Mouse (Mus musculus) mouse trophoblast stem cell (cell line): ENCODE results near the gene 1520401A03Rik.

Source experiments
- in situ Hi-C, 2 experiments: fragments of 300-500 bp; cut with MseI, MboI; formaldehyde crosslinking; loops; 2 replicates in 1 of 2; 3 replicates in 1 of 2; pipeline ENCODE4 v1.15.1; 2025

1520401A03Rik gene

DNA sequence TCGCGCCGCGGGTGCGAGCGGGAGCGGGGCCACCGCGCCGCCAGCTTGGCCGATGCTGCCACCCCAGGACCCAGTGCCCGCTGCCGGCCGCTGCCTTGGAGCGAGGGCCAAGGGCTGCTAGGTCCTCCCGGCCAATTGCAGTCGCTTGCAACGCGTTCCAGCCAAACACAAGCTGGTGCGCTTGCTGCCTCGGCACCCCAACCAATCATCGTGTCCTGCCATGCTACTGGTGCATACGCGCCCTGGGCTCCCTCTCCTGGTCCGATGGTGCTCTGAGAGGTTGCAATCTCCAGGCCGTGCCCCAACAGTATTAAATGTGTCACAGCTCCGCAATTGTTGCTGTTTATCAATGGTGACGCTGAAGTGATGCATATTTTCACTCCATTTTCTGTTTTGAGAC lies 22.5 kb downstream of the 1520401A03Rik start:
- in situ Hi-C loops, result loop anchor here (5.0 kb wide), 1 partner anchor 38 kb away; the partner anchor contains the start of gene Bicdl2 (in 2 of the 2)

DNA sequence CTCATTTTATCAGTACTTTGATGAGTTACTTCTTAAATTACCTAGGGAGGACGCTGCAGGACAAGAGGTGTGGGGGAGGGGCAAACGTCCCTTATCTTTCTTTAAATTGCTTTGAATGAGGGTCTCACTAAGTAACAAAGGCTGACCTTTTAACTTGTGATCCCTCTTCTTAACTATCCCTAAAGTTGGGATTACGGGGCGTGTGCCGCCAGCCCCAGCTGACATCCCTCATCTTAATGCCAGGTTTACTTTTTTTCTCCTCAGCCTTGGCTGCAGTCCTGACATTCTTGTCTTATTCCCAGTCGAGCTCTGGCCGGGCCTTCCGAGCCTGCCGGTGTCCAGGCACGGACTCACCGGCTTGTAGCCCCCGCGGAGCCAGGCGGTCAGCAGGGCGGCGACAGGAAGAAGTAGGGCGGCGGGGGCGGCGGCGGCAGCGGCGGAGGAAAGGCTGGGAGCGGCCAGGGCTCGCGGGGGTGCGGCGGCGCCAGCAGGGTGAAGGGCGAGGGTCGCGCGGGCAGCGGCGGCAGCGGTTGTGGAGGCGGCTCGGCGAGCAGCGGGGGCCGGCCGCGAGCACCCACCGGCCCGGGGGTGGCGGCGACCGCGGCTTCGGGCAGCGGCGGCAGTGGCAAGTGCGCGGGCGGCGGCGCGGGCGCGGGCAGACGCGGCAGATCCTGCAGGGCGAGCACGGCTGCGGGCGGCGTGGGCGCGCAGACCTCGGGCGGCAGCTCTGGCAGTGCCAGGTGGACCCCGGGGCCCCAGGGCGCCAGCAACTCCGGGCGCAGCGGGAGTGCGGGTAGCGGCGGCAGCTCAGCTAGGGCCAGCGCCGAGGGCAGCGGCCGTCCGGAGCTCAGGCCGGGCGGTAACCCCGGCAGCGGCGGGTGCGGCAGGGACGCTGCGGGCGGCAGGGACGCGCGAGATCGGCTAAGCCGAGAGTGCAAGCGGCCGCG lies 23.2 kb downstream of the 1520401A03Rik start:
- in situ Hi-C loops, result loop anchor here (5.0 kb wide), 1 partner anchor 37 kb away; the partner anchor contains the start of gene Bicdl2 (in 2 of the 2)

DNA sequence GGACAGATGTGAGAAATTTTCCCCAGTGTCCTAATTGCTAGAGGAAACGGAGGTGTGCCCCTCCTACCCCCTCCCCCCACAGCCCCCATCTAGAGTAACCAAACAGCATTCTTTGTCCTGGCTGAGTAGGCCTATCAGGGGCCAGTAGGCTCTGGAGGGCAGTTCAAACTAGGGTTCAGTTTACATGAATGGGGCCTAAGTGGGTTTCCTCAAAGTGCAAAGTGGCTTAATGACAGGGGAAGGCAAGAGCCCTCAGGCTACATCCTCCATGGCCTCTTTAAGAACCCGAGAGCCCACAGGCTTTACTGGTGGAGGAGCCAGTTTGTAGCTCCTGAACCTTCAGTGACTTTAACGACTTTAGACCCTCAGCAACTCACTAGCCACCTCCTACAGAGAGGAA lies 26.8 kb downstream of the 1520401A03Rik start:
- in situ Hi-C loops, result no loop called here

DNA sequence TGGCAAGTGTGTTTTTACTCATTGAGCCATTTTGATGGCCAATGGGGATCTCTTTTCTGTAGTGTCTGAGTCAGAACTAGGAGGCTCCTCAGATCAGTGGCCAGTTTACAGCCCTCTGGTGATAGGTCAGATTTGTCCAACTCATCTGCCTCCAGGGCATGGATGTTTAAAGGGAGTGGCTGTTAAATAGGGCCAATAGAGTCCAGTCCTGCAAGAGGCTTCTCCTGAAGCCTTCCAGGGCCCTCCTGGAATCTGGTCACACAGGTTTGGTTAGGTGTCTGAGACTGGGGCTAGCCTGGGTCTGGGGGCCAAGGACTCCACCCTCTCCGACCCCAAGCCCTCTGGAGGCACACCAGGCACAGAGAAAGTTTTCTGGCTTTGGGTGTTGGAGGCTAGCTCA lies 28.1 kb downstream of the 1520401A03Rik start:
- in situ Hi-C loops, result no loop called here

DNA sequence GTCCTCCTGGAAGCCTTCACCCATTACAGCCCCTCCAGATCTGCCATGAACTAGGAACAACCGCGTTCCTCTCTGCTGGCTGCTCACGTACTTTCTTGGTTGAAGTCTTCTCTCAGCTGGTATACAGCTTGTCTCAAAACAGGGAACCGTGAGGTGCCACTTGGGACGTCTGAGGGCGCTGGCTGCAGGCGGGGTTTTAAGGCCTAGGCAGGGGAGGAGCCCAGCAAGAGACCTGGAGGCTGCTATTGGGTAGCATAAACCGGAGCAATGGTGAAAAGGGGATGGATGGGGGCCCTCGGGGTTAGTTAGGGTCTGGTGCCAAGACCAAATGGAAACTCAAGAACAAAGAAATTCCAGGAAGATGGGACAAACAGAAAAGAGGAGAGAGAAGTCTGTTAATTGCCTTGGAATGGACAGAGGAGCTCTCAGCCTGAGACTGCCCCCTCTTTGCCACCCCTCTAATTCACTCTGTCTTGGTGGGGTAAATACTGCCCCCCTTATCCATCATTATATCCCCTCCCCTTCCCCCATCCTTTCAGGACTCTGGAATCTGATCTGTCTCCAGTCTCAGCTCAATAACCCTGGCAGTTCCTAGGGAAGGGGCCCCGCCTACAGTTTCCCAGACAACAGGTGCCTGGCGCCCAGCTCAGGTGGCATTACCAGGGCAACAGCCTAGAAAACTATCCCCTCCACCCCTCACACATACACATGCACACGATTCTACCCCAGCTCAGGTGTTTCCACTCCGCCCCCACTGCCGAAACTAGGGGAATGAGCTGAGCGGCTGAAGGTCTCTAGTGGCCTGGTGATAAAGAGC lies 38.5 kb downstream of the 1520401A03Rik start, which contains the start of gene Cldn9:
Cldn9 (minus strand) TSS at position 171 of the 817 bp plus-strand sequence.
- in situ Hi-C loops, result no loop called here

DNA sequence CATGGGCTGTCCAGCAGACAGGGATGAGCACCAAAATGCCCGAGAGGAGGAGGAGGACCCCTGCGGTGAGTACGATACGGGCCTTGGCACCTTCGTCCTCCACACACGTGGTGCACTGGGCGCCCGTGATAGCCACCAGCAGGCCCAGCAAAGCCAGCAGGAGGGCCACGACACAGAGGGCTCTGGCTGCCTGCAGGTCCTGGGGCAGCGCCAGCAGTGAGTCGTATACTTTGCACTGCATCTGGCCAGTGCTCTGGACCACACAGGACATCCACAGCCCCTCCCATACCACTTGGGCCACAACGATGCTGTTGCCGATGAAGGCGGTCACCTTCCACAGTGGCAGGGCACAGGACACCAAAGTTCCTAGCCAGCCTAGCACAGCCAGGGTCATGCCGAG lies 39.4 kb downstream of the 1520401A03Rik start:
- in situ Hi-C loops, result no loop called here

DNA sequence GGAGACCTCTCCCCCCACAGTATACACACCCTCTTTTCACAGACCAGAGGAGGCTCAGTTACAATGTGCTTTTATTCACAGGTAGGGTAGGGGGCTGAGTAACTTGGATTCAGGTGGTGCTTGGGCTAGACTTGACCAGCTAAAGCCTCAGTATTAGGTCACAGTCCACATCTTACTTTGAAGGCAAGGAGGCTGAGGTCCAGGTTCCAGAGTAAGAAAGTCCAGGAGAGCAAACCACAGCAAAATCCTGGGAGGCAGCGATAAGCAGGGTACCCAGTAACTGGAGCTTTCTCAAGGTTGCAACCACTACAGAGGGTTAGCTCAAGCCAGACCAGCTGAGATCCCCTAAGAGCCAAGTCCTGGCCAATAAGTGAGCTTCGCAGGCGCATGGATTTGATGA lies 40.1 kb downstream of the 1520401A03Rik start:
- in situ Hi-C loops, result no loop called here

DNA sequence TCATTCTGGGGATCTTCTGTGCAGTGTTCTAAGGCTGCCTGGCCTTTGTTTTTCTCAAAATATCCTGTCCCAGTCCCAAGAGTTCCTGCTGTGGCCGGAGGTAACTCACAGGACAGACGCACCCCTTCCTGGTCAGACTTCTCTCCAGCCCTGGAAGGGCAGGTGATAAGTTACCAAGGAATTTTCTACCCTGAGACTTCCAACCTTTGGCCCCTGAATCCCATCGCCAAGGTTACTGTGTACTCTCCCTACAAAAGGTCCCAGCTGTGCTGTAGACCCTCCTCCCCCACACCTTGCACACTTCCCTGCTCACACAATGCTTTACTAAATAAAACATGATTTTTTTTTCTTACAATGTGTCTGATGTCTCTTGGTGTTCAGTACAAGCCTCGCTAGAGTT lies 40.5 kb downstream of the 1520401A03Rik start:
- in situ Hi-C loops, result no loop called here

DNA sequence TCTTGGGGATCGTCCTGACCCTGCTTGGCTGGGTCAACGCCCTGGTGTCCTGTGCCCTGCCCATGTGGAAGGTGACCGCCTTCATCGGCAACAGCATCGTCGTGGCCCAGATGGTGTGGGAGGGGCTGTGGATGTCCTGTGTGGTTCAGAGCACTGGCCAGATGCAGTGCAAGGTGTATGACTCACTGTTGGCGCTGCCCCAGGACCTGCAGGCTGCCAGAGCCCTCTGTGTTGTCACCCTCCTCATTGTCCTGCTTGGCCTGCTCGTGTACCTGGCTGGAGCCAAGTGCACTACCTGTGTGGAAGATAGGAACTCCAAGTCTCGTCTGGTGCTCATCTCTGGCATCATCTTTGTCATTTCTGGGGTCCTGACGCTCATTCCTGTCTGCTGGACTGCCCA lies 41.5 kb downstream of the 1520401A03Rik start:
- in situ Hi-C loops, result no loop called here

DNA sequence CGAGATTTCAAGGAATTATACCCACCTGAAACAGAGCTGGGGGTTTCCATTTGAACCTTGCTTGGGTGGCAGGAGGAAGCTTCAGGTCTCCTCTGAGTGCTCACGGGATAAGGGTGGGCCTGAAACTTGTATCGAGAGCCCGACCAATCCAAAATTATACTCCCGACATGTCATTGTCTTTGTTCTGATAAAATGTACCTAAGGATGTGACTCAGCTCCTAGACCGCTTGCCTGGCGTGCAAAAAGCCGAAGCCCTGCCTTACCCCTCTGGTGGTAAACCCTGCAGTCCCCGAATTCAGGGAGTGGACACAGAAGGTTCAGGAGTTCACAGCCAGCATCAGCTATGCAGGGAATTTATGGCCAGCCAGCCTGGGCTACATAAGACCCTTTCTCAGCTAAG lies 42.2 kb downstream of the 1520401A03Rik start:
- in situ Hi-C loops, result no loop called here

DNA sequence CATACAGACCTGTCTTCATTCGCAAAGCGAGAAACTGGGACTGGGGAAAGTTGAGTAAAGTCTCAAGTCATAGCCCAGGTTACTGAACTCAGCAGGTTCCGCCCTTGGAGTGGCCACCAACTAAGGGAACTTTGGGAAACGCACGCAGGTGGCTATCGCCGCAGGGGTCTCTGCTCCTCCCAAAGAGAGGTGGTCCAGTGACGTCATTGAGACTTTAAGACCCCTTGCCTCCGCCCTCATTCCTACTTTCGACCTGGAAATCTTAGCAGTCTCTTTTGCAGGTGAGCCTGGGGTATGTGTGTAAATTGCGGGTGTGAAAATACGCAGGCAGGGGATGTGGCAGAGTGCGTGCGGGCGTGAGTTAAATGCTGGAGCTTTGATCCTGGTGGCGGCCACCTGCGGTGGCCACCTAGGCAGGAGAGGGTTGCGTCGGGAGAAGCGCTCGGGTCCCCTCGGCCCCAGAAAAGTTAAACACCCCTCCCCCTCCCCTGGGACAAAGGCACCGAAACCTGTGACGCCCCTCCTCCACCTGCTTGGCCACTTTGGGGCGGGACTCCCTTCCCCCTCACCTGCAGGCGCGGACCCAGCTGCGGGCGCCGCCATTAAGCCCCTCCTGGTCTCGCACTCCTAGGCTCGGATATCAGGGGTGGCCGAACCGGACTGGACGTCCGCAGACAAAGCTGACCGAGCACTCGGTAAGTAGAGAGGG lies 43.3 kb downstream of the 1520401A03Rik start, which contains the start of gene Cldn6:
Cldn6 (plus strand) TSS at position 123 of the 709 bp plus-strand sequence.
- in situ Hi-C loops, result no loop called here

DNA sequence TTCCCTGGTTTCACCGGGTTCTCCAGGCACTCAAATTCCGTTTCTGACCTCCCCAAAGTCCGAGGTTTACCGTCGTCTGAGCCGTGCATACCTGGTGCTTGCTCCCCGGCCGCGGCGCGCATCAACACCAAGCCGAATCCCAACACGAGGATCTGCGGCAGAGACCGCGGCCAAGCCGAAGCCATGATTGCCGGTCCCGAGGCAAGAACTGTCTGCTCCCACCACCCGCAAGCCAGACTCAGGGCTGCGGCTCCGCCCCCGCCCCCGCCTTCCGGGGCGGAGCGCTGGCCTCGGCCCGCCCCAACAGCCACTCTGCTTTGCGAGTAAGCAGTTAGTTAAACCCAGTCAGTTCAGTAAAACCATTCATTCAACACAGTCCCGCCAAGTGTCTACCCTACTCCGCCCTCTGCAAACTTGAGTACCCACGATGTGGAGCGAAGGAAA lies 45.3 kb downstream of the 1520401A03Rik start, which contains the start of gene Tnfrsf12a:
Tnfrsf12a (minus strand) TSS at position 233 of the 444 bp plus-strand sequence.
- in situ Hi-C loops, result no loop called here

DNA sequence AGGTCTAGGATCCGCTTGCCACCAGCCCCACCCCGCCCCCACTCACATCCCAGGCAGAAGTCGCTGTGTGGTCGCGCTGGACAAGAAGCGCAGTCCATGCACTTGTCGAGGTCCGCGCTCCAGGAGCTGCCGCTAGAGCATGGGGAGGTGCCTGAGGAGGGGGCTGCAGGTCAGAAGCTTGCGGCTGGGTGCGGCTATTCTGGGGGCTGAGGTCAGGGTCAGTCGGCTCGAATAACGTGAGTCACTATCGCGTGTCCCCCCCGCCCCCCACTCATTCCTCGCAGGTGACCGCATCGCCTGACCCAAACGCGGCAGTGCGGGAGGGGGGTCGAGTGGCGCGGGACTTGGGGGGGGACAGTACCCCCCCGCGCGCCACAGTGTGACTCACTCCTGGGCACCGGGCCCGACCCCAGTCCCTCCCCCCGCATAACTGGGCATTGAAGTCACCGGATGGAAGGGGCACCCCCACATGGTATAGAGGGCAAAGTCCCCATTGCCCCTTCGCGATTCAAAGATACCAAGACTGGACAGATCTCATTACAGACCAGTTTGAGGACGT lies 46.0 kb downstream of the 1520401A03Rik start:
- in situ Hi-C loops, result no loop called here

DNA sequence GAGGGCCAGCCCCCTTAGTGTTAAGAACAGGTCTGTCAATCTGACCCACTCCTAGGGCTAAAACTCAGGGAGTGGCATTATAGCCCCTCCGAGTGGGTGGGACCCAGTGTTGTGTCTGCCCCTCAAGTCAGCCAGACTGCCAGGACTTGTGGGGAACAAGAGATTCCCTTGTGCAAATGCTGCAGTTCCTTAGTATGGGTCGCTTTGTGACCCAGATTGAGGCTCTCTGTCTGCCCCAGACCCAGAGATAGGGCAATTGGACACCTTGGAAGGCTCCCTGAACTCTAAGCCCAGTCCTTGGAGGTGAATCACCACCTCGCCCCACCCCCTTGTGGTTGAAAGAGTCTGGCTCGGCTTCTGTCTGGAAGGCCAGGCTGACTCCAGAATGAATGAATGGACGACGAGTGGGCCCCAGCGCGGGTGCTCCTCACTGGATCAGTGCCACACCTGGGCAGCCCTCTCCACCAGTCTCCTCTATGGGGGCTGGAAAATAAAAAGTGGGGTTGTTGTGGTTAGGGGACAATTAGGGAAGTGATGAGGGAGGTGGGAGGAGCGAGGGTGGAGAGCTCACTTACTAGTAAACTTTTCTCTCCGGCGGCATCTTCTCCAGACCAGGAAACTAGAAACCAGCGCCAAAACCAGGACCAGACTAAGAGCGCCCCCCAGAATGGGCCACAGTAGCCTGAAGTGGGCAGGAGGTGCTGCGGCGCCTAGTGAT lies 46.9 kb downstream of the 1520401A03Rik start:
- in situ Hi-C loops, result no loop called here

DNA sequence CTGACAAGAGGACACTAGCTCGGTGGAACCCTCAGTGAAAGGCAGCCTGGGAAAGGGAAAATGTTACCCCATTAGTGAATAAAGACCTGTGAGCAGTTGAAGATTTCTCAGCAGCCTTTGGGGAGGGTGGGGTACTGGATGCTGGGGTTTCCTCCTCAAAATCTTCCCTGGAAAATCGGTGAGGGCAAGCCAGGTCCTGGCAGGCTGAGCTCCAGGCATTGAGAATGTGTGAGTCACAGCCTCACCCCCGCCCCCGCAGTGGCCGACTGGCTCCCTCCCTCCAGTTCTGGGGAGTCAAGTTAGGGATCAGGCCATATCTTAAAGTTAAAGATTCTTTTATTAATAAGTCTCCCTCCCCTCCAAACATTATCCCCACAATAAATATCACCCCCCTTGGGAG lies 47.5 kb downstream of the 1520401A03Rik start:
- in situ Hi-C loops, result no loop called here

DNA sequence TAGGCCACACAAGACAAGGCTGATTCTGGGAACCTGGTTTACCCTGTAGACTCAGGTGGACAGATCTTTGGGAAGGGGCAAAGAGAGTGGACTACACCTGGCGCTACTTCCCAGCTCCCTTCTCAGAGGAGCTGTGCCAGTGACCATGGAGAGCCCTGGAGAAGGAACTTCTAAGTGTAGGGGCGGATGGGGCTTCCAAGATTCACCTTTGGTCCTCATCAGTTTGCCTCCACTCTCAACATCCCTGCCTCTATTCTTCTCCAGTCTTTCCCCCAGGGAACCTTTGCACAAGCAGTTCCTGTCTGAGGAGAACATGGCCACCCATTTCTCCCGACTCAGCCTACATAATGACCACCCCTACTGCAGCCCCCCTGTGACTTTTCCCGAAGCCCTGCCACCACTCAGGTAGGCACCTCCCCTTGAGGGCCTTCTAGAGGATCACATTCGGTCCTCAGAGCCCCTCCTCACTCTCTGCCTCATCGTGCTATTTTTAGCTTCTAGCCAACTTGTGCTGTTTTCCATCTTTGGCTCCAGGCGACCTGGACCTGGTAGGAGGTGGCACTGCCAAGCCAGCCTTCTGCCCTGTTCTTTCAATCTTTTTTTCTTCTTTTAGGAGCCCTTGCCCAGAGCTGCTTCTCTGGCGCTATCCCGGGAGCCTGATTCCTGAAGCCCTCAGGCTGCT lies 48.2 kb downstream of the 1520401A03Rik start:
- in situ Hi-C loops, result no loop called here

DNA sequence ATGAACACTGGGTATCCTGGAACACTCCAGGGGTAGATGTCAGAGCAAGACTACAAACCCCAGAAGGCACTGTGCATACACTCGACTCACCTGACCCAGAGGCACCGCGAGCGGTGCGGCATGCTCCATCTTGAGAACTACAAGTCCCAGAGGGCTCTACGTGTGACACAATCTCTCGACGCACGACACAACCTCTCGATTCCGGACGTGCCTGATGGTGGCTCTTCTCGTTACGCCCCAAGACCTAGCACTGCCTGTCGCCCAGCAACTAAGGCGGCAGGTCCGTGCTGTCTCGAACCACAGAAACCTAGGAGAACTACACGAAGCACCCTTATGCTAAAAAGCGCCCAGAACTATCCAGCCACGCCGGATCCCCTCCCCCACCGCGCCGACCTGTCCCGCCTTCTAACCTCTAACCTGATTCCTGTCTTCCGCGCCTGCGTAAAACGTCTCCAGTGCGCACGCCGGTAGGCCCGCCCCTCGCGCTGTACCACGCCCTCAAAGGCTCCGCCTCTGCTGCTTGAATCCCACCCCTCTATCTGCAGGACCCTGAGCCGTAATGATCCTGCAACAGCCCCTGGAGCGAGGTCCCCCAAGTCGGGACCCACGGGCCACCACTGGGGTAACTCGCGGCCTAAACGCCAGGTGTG lies 49.0 kb downstream of the 1520401A03Rik start, which contains the start of the genes Hcfc1r1 and Thoc6:
Hcfc1r1 (plus strand) TSS at position 173 of the 650 bp plus-strand sequence.
Thoc6 (minus strand) TSS at position 459 of the 650 bp plus-strand sequence.
- in situ Hi-C loops, result no loop called here

DNA sequence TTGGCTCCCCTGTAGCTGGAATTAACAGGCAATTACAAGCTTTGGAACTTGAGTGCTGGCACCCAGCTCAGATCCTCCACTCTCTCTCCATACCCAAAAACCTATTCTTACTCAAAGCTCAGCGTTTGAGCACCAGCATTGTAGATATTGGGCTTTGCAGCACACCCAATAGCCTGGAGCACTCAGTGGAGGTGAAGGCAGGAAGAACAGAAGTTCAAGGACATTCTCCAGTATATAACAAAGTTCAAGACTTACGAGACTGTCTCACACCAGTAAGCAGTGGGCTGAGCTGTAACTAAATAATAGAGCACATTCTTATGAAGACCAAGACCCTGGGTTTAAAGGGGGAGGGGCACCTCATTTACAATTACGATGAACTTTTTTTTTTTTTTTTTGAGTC lies 49.8 kb downstream of the 1520401A03Rik start:
- in situ Hi-C loops, result no loop called here

DNA sequence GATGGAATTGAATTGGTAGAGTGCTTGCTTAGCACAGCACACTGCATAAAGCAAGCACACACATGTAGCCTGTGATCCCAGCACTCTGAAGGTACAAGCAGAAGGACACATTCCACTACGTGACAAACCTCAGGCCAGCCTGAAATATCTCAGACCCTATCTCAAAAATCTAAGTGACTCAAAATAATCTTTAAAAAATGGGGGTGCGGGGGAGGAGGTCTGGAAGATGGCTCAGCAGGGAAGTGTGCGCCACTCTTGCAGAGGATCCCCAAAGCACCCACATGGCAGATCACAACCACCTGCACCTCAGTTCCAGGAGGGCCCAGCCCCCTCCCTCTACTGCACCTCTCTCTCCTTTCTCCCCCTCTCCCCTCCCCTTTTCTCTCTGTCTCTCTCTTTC lies 51.1 kb downstream of the 1520401A03Rik start:
- in situ Hi-C loops, result no loop called here
